Mouse (Mus musculus) small intestine, adult 2 months (tissue): ENCODE measurements around the gene Gpr183.

Experiments
- CTCF ChIP-seq: fragments of 200-500 bp; IDR thresholded peaks from 2 replicates; pipeline ENCODE4 v1.5.1; 2012; ENCODE audit warnings: low read depth, mild to moderate bottlenecking, control low read depth, inconsistent platforms, low read length, moderate library complexity, mixed read lengths; ENCODE audit not compliant: insufficient replicate concordance, insufficient read length; ENCODE audit errors: extremely low read depth
- POLR2A ChIP-seq: fragments of 200-500 bp; IDR thresholded peaks from 2 replicates; pipeline ENCODE4 v1.6.1; 2012; ENCODE audit warnings: low read depth, mild to moderate bottlenecking, control low read depth, inconsistent platforms, low read length, moderate library complexity

DNA sequence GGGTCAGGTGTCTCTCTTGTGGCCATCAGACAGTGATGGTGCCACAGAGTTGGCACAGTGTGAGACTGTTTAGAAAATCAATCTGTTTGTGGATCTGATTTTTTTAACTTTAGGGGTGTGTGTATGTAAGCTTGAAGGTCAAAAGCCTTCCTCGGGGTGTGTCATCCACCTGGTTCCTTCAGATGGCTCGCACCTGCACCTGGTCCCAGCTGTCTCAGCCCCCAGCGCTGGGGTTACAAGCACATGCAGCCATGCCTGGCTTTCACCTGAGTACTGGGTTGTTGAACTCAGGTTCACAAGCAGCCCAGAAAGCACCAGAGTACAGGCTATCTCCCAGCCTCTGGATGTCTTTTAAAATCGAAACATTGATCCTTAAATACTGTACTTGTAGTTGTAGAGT, 28.6 kb upstream of the Gpr183 start:
- TF ChIP-seq POLR2A (no peak), CTCF (no peak)
